Mouse (Mus musculus) liver, embryonic 13.5 days (tissue): ENCODE measurements around the gene Mob3b. TPM values are rescaled to one million over a fixed set of nuclear protein-coding genes. Genes with fewer than 3 reads are reported as not detected.

Experiments
- ATAC-seq: fragments of 200-750 bp; cut with Nextera tagmentation; 2 replicates; pipeline ENCODE4 v1.8.0; 2017; ENCODE audit warnings: low read depth, mild to moderate bottlenecking, moderate number of reproducible peaks, moderate library complexity
- DNase-seq: peaks from one replicate; pipeline ENCODE4 v3.0.0; 2022
- H3K27ac ChIP-seq: fragments of 300-500 bp; sonication (generic); 2 replicates; pipeline ENCODE4 v1.5.1; 2015; ENCODE audit warnings: moderate library complexity, mild to moderate bottlenecking, inconsistent platforms
- H3K27me3 ChIP-seq: fragments of 300-500 bp; sonication (generic); 2 replicates; pipeline ENCODE4 v1.6.1; 2015; ENCODE audit warnings: mild to moderate bottlenecking, inconsistent platforms
- H3K36me3 ChIP-seq: fragments of 300-500 bp; sonication (generic); 2 replicates; pipeline ENCODE4 v1.6.1; 2015; ENCODE audit warnings: mild to moderate bottlenecking, inconsistent platforms
- H3K4me1 ChIP-seq: fragments of 300-500 bp; sonication (generic); replicated peaks from 2 replicates; pipeline ENCODE4 v1.6.1; 2015; ENCODE audit warnings: inconsistent platforms
- H3K4me2 ChIP-seq: fragments of 300-500 bp; sonication (generic); 2 replicates; pipeline ENCODE4 v1.6.1; 2015; ENCODE audit warnings: inconsistent platforms, mild to moderate bottlenecking, moderate library complexity
- H3K4me3 ChIP-seq: fragments of 300-500 bp; sonication (generic); replicated peaks from 2 replicates; pipeline ENCODE4 v1.5.1; 2015; ENCODE audit warnings: mild to moderate bottlenecking, inconsistent platforms
- H3K9ac ChIP-seq: fragments of 300-500 bp; sonication (generic); 2 replicates; pipeline ENCODE4 v1.6.1; 2015; ENCODE audit warnings: mild to moderate bottlenecking, inconsistent platforms
- H3K9me3 ChIP-seq: fragments of 300-500 bp; sonication (generic); replicated peaks from 2 replicates; pipeline ENCODE4 v1.6.1; 2016; ENCODE audit warnings: inconsistent platforms
- WGBS: fragments of 180-500 bp; shearing (Covaris S2); methylation state at CpG from one replicate; pipeline ENCODE4 v1.1.7; 2015; ENCODE audit not compliant: insufficient replicate concordance; 5-methylcytosine and 5-hydroxymethylcytosine counted together
- polyA plus RNA-seq: library from polyadenylated mRNA; unstranded; fragments of >200 nt; fragmentation: Nextera tagmentation; extraction: Ambion mirVana; gene quantifications from 2 replicates; pipeline ENCODE4 v1.2.1, GENCODE M21; 2015

The Mob3b gene
- polyA plus RNA-seq, 1 experiment from 2014 or later: 4.2 TPM

DNA sequence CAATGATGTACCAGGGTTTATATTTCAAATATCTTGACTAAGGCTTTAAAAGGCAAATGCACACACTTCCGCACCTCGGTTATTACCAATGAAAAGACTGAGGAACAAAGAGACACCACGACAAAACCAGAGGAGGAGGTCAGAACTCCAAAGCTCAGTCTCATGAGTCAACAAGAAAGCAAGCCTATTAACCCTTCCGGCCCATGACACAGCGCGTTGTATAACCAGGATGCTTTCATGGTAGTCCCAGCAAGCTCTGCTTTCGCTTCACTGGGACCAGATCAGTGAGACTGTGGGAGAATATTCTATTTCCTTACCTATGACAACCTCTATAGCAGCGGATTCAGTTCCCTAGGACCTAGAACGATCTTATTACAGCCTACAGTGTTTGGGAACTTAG is 30.5 kb downstream of the Mob3b start:
- 65% methylated on average over 9 of the region's 9 CpGs for WGBS
- H3K27me3 ChIP-seq: no peaks in the 10 kb centered on the region
- ATAC-seq (no peak), DNase-seq (no peak)
- no peak overlapping the region for H3K4me3 ChIP-seq
- no peak overlapping the region for H3K27ac ChIP-seq
- no peak overlapping the region for H3K4me2 ChIP-seq
- H3K9me3 ChIP-seq: no peaks in the 10 kb centered on the region
- no peak overlapping the region for H3K9ac ChIP-seq
- H3K4me1 ChIP-seq: peaks cover 11% of the 10 kb centered on the region
- H3K36me3 ChIP-seq: no peaks in the 10 kb centered on the region

- no peaks in the 10 kb centered on the region for H3K27me3 ChIP-seq
- H3K27ac ChIP-seq: no peak overlapping the region
- H3K9ac ChIP-seq: no peak overlapping the region
- WGBS: 48% methylated on average over 6 of the region's 6 CpGs
- no peak for DNase-seq
- H3K4me3 ChIP-seq: no peak overlapping the region
- peaks cover 11% of the 10 kb centered on the region for H3K4me1 ChIP-seq
- H3K9me3 ChIP-seq: no peaks in the 10 kb centered on the region
- ATAC-seq: no peak
- no peak overlapping the region for H3K4me2 ChIP-seq
- H3K36me3 ChIP-seq: no peaks in the 10 kb centered on the region
Measured at GRCm38 (mm10) chr4:35125299-35125777, 31.9 kb downstream of the Mob3b start.

GRCm38 (mm10) chr4:35124027-35124426 is 33.3 kb downstream of the Mob3b start:
- Histone ChIP-seq H3K9ac (no peak overlapping the region), H3K36me3 (no peaks in the 10 kb centered on the region), H3K9me3 (no peaks in the 10 kb centered on the region), H3K4me3 (no peak overlapping the region), H3K27me3 (no peaks in the 10 kb centered on the region), H3K4me1 (peaks cover 5% of the 10 kb centered on the region), H3K27ac (no peak overlapping the region), H3K4me2 (no peak overlapping the region)
- no peak for DNase-seq
- 70% methylated on average over 11 of the region's 11 CpGs for WGBS
- ATAC-seq: no peak

DNA sequence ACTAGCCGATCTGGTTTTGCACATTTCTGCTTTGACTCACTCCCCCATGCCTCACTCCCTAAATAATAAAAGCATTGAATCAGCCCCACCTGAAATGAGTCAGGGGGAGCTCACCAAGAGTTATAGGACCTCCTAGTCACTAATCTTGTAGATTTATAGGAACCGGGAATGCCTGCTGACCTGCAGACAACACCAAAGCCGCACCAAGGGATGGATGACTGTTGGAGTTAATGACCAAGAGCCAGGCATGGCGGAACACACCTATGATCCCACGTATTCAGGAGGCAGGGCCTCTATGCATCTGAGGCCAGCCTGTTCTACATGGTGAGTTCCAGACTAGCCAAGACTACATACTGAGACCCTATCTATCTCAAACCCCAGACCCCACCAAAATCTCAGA is 34.2 kb downstream of the Mob3b start:
- no peaks in the 10 kb centered on the region for H3K36me3 ChIP-seq
- 73% methylated on average over 5 of the region's 5 CpGs for WGBS

DNA sequence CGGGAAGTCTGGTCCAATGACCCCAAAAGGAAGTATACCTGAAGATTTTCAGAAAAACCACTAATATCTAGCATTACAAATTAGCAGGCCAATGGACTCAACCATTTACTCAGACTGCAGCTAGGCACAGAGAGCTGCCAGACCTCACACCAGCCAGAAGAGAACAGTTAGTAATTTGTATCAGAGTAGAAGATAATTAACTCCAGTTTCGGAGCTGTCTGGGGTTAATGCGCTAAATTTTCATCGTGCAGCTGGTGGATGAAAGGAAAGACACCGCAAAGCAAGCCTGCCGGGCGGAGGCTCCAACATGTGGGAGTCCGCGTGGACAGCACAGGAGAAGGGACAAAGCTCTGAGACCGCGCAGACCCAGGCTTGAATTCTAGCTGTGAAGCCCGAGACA is 36.2 kb downstream of the Mob3b start:
- H3K36me3 ChIP-seq: no peaks in the 10 kb centered on the region
- no peak overlapping the region for H3K4me3 ChIP-seq
- DNase-seq (no peak), ATAC-seq (no peak)
- H3K27ac ChIP-seq: no peak overlapping the region
- H3K4me1 ChIP-seq: peaks cover 5% of the 10 kb centered on the region
- no peaks in the 10 kb centered on the region for H3K9me3 ChIP-seq
- H3K4me2 ChIP-seq: no peak overlapping the region
- no peaks in the 10 kb centered on the region for H3K27me3 ChIP-seq
- H3K9ac ChIP-seq: no peak overlapping the region
- 71% methylated on average over 12 of the region's 12 CpGs for WGBS

More for the DNA sequence above, 34.2 kb downstream of the Mob3b start:
- H3K4me3 ChIP-seq: no peak overlapping the region
- H3K27ac ChIP-seq: no peak overlapping the region
- H3K4me1 ChIP-seq: peaks cover 5% of the 10 kb centered on the region
- no peak for DNase-seq
- H3K9ac ChIP-seq: no peak overlapping the region
- H3K4me2 ChIP-seq: no peak overlapping the region
- no peak for ATAC-seq
- no peaks in the 10 kb centered on the region for H3K27me3 ChIP-seq
- H3K9me3 ChIP-seq: no peaks in the 10 kb centered on the region

DNA sequence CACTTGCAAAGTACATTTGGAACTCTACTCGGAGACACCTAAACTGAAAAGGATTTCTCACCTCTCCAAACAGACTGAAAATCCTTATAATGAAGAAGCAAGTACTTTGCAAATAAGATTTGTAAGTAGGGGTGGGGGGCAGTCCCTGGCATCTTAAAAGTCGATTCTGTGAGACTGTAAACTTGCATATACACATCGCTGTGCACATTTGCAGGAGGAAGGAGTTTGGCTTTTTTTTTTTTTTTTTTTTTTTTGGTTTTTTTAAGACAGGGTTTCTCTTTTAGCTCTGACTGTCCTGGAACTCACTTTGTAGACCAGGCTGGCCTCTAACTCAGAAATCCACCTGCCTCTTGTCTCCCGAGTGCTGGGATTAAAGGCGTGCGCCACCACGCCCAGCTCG is 36.7 kb downstream of the Mob3b start:
- Histone ChIP-seq H3K4me3 (no peak overlapping the region), H3K9me3 (no peaks in the 10 kb centered on the region), H3K36me3 (no peaks in the 10 kb centered on the region), H3K27me3 (no peaks in the 10 kb centered on the region), H3K27ac (no peak overlapping the region), H3K4me1 (peaks cover 5% of the 10 kb centered on the region), H3K9ac (no peak overlapping the region), H3K4me2 (no peak overlapping the region)
- 71% methylated on average over 8 of the region's 8 CpGs for WGBS
- ATAC-seq: no peak
- no peak for DNase-seq

DNA sequence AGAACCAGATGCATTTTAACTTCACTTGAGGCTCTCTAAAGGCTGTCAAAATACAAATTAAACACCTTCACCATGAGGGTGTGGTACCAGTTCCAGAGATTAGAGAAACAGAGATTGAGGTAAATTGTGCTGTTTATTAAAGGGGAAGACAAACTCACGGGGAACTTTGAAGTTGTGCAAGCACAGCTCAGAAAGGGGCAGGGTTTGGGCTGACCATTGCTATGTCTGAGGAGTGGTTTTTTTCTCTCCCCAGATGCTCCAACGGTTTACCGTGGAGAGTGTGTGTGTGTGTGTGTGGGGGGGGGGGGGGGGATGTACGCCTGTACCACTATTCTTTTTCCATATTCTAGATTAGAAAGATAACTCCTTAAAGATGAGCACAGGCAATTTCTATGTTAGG is 37.1 kb downstream of the Mob3b start:
- Histone ChIP-seq H3K4me3 (no peak overlapping the region), H3K4me1 (peaks cover under 1% of the 10 kb centered on the region; the same call in 1 of the 2 replicates), H3K9ac (no peak overlapping the region), H3K4me2 (no peak overlapping the region), H3K27me3 (no peaks in the 10 kb centered on the region), H3K36me3 (no peaks in the 10 kb centered on the region), H3K27ac (no peak overlapping the region), H3K9me3 (no peaks in the 10 kb centered on the region)
- 30% methylated on average over 4 of the region's 4 CpGs for WGBS
- ATAC-seq: no peak
- no peak for DNase-seq

DNA sequence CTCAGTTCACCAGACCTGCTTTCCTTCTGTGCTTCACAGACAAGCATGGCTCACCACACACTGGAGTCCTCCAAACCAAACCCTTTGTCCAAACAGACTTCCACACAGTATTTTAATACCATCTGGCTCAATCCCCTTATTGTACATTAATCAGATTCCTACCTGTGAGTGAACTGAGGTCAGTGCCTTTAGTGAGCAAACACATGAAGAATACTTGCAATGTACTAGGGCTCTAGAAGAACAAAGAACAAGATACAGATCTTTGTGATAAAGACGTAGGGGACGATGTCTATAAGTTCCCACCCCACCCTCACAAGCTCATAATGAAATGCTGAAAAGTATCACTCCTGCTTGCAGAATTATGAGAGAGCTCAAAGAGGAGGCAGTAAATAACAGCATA is 38.4 kb downstream of the Mob3b start:
- Histone ChIP-seq H3K27ac (no peak overlapping the region), H3K27me3 (no peaks in the 10 kb centered on the region), H3K4me3 (no peak overlapping the region), H3K9ac (no peak overlapping the region), H3K36me3 (no peaks in the 10 kb centered on the region), H3K9me3 (no peaks in the 10 kb centered on the region), H3K4me2 (no peak overlapping the region), H3K4me1 (peaks cover 2% of the 10 kb centered on the region; the same call in 1 of the 2 replicates)
- ATAC-seq: no peak
- no peak for DNase-seq
- 55% methylated on average over 2 of the region's 2 CpGs for WGBS

DNA sequence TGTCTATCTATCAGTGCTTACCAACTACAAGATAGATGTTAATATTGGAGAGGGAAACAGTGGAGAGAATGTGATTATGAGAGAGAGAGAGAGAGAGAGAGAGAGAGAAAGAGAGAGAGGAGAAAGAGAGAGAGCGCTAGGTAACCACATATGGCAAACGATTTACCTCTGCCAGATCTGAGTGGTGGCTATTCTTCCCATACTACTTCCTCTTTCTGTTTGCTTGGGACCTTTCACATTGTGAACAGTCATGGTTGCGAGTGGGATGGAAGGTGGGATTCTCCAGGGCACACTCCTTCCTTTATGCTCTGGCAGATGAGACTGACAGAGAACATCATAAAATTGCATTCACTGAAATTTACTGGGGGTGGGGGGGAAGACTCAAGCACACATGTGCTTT is 40.1 kb downstream of the Mob3b start:
- no peaks in the 10 kb centered on the region for H3K27me3 ChIP-seq
- ATAC-seq: no peak
- no peaks in the 10 kb centered on the region for H3K36me3 ChIP-seq
- no peaks in the 10 kb centered on the region for H3K9me3 ChIP-seq
- H3K4me2 ChIP-seq: no peak overlapping the region
- H3K4me1 ChIP-seq: peaks cover 3% of the 10 kb centered on the region; the same call in 1 of the 2 replicates
- no peak overlapping the region for H3K9ac ChIP-seq
- WGBS: 56% methylated on average over 3 of the region's 3 CpGs
- no peak overlapping the region for H3K4me3 ChIP-seq
- H3K27ac ChIP-seq: no peak overlapping the region
- DNase-seq: no peak

DNA sequence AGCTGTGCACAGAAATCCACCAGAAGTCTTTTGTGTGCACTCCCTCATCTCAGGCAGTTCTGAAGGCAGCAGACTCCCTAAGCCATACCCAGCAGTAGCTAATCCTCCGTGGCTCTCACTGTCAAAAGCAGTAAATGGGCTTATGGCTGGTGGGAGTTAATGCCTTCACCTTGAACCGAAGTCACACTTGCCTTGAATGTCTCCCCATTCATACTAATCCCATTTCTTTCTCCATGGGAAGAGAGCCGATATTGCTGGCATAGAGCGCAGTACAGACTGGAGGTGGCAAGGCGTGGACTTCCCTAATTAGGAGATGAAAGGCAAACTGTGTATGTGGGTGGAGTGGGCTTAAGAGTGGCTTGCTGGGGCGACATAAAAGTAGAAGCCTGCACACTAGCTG is 41.4 kb downstream of the Mob3b start:
- Histone ChIP-seq H3K4me3 (no peak overlapping the region), H3K4me1 (peaks cover 3% of the 10 kb centered on the region; the same call in 1 of the 2 replicates), H3K9me3 (no peaks in the 10 kb centered on the region), H3K27ac (no peak overlapping the region), H3K4me2 (no peak overlapping the region), H3K27me3 (no peaks in the 10 kb centered on the region), H3K9ac (no peak overlapping the region), H3K36me3 (no peaks in the 10 kb centered on the region)
- no peak for ATAC-seq
- 60% methylated on average over 6 of the region's 6 CpGs for WGBS
- DNase-seq: no peak

GRCm38 (mm10) chr4:35114950-35115349 is 42.3 kb downstream of the Mob3b start:
- H3K9ac ChIP-seq: no peak overlapping the region
- H3K9me3 ChIP-seq: no peaks in the 10 kb centered on the region
- no peak overlapping the region for H3K27ac ChIP-seq
- no peak overlapping the region for H3K4me3 ChIP-seq
- no peak overlapping the region for H3K4me2 ChIP-seq
- ATAC-seq (no peak), DNase-seq (no peak)
- WGBS: 64% methylated on average over 2 of the region's 2 CpGs
- no peaks in the 10 kb centered on the region for H3K36me3 ChIP-seq
- no peaks in the 10 kb centered on the region for H3K27me3 ChIP-seq
- peaks cover 3% of the 10 kb centered on the region; the same call in 1 of the 2 replicates for H3K4me1 ChIP-seq

DNA sequence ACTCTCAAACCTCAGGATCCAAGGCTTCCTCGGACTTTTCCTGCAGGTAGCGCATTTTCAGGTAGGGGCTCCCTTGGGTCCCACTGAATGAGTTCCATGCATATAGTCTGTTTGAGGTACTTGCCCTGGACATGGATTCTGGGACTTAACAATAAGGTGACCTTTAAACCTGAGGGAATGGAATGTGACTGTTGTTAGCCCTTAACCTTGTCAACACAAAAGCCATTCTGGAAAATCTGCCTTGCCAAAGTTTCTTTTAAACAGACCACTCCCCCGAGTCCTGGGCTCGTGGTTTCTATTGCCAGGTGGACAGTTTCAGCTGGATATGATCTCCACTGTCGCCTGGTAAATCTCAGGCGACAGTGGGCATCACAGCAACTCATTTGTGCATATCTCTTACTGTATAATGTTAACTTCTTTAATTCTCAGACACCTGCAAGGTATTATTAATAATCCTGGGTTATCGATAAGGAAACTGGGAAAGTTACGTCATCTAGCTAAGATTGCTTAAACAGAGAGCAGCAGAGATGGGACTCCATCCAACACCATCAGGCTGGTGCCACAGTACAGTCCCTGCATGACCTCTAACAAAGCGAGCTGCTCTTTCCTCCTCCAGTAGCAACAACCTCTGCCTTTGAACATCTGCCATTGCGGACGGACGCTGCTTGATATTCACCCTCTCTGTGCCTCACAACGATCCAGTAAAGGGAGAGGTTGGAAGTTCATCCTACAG is 43.6 kb downstream of the Mob3b start:
- DNase-seq: no peak
- H3K4me1 ChIP-seq: peaks cover 3% of the 10 kb centered on the region; the same call in 1 of the 2 replicates
- no peaks in the 10 kb centered on the region for H3K9me3 ChIP-seq
- H3K27me3 ChIP-seq: no peaks in the 10 kb centered on the region
- no peak for ATAC-seq
- H3K9ac ChIP-seq: no peak overlapping the region
- H3K4me2 ChIP-seq: no peak overlapping the region
- no peak overlapping the region for H3K27ac ChIP-seq
- WGBS: 75% methylated on average over 13 of the region's 13 CpGs
- no peaks in the 10 kb centered on the region for H3K36me3 ChIP-seq
- H3K4me3 ChIP-seq: no peak overlapping the region
